Mouse (Mus musculus) cerebellum, postnatal 10 days (tissue): ENCODE data around the gene Sin3a.

Experiments
- DNase-seq, 2 experiments: peaks; one replicate each; pipeline ENCODE4 v3.0.0; 2021; ENCODE audit warnings: mixed read lengths in 2 of 2

Gene Sin3a

DNA sequence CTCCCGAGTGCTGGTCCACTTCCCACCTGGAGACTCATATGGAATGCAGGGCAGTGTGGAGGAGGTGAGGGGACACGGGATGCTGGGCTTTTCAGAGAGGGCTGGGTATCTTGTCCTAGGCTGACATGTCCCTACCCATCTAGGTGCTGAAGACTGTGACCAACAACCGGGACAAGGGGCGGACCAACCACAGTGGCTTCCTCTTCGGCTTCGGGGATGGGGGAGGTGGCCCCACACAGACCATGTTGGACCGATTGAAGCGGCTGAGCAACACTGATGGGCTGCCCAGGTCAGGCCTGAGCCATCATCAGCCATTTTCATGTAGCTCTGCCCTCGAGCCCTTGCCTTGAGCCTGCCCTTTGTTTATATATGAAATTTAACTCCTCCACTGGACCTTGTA is 65.9 kb downstream of the Sin3a start:
- no peak for DNase-seq

DNA sequence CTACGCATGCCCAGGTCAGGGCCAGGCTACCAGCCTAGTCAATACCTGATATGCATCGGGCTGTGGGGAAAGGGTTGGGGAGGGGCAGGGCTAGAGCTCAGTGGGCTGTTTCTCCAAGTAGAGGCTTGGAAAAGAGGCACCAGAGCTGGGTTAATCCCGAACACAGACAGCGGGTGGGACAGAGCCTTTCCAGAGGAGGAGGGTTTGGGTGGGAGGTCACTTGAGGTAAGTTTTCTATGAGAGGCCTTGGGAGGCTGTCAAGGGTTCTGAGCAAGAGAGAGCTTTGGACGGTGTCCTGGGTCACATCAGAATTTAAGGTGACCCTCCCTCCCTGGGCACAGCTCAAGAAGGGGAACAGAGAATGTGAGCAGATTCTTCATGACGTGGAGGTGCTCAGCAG is 66.7 kb downstream of the Sin3a start:
- no peak for DNase-seq

DNA sequence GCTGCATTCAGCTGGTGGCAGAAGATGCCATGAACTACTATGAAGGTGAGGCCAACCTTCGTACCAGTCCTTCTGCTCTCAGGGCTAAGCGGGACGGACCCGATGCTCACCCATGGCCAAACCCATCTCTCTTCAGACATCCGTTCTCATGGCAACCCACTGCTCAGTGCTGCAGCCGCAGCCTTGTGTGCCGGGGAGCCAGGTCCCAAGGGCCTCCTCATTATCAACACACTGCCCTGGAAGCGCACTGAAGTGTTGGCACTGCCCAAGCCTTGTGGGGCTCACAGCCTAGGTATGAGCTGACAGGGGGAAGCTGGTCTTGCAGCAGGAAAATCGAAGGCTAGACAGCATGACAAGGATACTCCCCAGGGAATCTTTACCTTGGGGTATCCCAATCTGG is 67.3 kb downstream of the Sin3a start:
- DNase-seq = no peak

DNA sequence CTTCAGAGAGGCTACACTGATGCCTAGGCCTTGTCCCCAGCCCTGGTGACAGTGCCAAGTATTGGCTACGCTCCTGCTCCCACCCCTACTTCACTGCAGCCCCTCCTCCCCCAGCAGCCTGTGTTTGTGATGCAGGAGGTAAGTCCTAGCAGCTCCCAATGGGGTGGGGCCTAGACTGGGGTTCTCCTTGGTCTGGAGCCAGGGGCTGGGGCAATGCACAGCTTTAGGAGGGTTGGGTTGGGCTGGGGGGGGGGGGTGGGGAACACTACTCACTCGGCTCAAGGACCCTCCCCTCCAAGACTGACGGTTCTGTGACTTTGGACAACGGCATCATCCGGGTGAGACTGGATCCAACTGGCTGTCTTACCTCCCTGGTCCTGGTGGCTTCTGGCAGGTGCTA is 67.7 kb downstream of the Sin3a start:
- DNase-seq = no peak

DNA sequence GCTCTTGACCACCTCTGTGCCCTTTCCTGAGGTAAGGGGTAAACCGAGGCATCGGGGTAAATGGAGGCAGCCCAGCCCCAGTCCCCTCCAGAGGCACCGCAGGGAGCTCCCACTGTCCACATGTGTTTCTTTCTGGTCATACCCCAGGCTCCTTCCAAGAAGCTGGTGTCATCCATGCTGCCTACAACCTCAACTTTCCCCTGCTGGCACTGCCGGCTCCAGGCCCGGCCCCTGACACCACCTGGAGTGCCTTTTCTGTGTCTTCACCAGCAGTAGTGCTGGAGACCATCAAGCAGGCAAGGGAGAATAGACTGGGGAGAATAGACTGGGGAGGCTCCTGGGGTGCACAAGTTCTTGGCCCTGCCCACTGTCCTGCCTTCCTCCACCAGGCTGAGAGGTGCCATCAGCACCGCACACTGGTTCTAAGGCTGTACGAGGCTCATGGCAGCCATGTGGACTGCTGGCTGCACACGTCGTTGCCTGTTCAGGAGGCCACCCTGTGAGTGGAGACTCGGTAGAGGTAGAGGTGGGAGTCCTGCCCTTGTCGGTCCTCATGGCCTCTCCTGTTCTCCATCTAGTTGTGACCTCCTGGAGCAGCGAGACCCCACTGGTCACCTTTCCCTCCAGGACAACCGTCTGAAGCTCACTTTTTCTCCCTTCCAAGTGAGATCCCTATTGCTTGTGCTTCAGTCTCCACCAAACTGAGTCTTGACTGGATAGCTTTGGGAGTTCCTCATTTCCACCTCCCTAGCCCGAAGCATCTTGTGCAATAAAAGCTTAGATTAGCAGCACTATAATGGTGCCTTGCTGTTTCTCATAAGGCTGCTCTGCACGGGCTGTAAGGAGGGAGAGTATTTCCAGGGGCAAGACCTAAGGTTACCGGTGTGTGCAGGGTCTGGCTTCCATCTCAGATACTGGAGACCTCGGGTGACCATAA is 69.8 kb downstream of the Sin3a start:
- DNase-seq = no peak

DNA sequence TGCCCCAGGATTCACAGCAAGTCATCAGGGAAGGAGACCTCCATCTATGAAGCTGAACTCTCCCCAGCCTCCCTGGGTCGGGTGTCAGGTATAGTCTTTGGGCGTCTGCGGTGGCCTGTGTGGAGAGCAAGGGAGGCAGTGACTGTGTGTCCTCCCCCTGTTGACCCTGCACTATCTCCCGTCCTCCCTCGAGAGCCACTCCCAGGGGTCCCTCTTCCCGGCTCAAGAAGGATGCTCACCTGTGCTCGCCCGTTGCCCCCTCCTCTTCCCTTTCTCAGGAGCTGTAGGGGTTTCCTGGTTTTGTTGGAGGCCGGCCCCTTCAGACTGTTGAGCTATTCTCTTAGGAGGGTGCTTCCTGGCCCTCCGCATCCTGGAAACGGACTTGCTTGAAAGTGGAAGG is 71.4 kb downstream of the Sin3a start:
- DNase-seq = no peak

DNA sequence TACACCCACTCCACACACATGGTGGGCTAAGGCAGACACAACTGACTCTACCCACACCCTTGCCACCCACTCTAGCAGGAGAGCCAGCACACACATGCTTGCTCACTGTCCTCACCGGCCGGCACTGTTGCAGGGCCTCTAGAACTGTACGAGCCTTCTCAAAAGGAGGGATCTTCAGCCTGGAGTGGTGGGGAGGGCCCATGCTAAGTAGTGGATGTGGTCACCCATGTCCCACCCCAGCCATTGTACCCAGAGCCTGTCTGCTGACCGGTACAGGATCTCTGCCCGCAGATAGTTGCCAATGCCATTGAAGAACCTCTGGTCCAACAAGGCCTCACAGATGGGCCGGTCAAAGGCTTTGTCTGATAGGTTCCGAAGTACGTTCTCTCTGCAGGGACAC is 73.0 kb downstream of the Sin3a start:
- DNase-seq = no peak

DNA sequence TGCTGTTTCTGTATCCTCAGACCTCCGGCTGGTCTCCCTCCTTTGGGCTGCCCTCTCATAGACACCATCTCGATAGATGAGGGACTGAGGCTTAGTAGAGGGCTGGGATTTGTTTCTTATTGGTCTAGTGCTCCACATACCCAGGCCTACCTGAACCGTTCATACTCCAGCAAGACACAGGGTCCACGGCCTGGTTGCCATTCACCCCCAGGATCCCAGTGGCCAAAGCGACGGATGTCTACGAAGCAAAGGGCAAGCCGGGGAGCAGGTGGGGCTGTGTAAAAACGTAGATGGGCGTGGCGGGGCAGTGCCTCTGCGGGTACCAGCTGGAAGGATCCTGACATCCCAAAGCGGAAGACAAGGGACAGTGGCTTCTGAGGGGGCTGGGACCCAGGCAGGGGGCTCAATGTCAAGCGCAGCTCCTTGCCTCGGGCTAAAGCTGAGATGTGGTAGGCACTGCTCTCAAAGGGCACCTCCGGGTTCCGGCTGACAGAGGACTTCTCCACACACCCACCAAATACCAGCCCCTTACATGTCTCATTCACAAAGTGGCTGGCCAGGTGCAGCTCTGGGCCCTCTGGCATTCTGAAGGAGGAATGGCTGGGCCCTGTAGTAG is 74.7 kb downstream of the Sin3a start:
- no peak for DNase-seq

DNA sequence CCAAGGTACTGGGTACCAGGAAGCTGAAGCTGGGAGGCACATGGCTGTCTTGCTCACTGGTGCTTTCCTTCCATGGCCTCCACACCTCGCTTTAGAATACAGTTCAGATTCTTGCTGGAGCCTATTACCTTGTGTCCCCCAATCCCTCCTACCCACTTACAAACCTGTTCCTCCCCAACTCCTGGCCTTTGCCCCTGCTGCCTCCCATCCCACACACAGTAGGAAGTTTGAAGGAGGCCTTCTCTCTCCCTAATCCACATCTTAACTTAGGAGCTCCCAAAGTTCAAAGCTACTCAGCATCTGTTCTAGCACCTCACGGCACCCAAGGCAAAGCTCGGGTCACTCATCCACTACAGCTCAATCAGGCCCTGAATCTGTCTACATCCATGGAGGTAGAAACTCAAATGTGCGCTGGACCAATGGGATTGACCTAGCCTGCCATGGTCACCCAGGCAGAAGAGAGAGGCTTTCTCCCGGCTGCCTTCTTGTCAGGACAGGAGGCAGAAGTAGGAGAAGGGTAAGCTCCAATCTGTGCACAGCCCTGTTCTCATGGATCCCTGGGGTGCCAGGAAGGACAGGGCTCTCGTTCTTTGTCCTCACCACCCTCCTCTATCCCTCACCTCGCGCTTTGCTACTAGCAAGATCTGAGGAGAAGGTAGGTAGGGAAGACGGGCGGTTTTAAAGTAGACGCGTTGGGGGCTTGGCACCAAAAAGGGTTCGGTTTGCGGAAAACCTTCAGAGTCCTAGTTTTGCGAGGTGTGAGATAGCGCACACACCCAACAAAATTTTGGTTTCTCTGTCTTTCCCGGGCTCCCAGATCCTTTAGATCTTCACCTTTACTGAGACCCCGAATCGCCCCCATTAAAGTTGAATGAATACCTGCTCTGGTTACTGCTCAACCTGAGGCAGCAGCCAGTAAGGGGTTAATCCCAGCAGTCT is 75.6 kb downstream of the Sin3a start:
- peak; percentile 60 to 73 for DNase-seq

DNA sequence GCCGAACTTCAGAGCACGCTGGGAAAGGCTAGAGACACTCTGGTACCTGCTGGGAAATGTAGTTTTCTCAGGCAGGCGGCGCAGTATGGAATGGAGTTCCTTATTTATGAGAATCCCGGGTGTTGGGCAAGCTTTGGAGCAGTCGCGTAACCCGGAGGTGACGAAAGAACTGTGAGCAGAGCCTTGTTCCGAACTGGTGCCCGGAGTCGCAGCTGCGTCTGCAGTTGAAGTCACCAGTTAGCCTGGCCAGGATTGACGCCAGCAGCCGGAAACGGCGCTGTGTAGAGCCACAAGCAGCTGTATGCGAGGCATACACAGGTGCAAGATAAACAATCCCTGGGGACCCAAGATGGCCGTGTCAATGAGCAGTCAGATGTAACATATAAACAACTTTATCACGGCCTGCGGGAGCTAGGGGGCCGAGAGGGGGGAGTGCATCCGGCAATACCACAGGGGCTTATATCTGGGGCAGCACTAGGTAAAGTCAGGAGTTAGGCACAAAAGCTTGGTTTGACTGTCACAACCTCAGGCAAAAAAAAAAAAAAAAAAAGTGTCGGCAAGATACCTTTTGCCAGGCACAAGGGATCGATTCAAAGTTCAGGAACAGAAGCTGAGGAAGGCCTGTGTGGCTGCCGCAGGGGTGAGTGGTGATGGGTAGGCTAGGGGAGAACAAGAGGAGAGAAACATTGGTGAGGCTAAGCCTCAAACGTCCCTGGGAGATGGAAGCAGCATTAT is 76.5 kb downstream of the Sin3a start, which contains the start of gene Neil1:
Gene Neil1 (minus strand): TSS at position 162 of the 735 bp plus-strand sequence.
- peak; percentile 89 to 91 for DNase-seq

DNA sequence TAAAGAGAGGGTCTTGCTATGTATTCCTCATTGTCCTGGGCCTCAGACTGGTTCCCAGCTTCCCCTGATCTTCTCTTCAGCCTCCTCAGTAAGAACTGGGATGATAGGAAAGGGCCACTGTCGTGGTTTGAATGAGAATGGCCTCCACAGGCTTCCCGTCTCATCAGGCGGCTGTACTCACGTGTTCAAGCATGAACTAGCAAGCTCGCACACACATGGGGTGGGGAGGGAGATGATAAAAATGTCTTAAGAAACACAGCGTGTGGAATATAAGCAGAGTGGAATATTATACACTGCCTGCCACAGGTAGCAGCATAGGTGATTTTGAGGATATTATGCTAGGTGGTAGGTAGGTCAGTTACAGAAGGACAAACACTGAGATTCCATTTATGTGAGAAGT is 77.2 kb downstream of the Sin3a start:
- DNase-seq = no peak

DNA sequence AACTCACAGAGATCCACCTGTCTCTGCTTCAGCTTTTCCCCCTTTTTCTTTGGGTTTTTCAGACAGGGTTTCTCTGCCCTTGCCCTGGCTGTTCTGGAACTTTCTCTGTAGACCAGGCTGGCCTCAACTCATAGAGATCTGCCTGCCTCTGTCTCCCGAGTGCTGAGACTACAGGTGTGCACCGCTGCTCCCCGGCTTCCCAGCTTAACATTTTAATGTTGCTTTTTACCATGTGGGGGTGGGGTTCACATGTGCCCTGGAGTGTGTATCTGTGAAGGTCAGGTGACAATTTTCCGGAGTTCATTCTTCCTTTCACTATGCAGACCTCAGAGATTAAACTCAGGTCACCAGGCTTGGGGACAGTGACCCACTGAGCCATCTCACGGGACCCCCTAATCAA is 78.4 kb downstream of the Sin3a start:
- DNase-seq = no peak

DNA sequence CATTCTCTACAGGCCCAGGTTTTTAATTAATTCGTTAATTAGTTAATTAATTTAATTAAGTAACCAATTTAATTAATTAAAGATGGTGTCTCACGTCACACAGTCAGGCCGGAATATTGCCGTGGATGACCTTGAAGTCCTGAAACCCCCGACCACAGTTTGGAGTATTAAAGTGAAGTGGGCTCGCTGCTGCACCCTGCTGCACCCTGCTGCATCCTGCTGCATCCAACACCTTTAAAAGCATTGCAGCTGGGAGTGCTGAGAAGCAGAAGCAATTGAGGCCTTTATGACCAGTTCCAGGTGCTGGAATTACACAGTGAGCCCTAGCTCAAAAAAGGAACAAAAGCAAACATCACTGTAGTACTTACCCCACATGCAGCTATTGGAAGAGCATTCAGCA is 80.5 kb downstream of the Sin3a start:
- DNase-seq = no peak

DNA sequence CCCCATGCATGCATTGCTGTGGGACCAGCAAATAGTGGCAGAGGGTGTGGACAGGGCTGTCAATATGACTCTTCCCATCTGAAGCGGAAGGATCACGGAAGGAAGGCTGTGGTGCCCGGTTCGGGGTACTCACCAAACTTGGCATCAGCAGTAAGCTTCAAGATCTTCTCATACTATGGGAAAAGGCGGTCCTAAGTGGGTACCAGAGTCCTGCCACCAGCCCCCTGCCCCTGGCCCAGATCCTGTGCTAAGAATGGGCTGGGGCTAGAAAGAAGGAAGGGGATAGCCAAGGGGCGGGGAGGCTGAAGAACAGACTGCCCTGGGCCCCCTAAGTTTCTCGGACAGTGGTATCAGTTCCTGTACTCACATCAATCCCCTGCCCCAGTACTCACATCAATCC is 84.5 kb downstream of the Sin3a start:
- DNase-seq = no peak

DNA sequence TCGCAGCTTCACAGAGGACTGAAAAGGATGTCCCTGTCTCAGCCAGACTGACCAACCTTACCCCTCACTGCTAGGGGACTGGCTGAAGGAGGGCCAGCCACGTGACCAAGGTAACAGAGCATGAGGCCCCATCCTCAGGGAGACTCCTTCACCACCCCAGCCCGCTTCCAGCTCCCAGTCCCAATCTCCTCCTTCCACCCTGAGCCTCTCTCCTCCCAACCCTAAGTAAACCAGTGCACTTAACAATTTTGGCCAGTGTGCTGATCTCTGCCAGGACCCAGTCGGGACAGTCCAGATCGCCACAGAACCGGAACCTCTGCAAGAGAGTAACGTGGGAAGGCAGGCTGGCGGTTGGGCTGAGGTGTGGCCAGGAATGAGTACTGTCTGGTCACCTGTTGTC is 85.0 kb downstream of the Sin3a start:
- DNase-seq = no peak

DNA sequence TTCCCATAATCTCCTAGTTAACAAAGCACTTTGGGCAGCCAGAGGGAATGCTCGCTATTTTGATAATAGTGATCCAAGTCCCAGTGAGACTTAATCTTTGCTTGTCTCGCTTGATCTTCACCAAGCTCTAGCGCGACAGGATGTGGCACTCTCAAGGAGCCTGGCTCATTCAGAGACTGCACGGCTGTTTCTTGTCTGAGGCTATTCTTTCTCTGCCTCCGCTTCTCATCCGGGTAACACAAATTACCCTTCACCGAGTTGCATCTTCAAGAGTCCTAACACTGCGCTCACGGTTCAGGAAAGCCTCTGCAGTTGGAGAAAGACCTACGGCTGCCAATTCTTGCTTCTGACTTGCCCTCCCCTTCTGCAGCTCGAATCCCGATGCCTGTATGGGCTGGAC is 85.7 kb downstream of the Sin3a start:
- DNase-seq = no peak

DNA sequence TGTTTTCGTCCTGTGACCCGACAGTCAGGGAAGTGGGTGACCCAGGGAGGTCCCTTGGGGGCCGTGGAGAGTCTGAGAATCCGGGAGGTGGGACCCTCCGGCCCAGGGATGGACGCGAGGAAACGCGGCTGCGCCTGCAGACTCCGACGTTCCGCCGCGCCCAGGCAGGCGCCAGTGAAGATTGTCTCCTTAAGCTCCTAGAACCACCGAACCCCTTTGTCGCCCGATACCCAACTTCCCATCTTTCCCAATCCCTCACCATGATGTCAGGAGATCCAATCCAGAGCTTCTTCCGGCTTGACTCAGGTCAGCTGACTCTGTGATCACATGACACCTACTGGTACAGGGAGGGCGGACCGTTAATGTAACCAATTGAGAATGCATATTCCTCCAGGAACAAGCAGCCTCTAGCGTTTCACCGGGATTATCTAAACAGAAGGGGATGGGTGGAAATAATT is 86.2 kb downstream of the Sin3a start, which contains the start of gene Commd4:
Gene Commd4 (minus strand): TSS at position 319 of the 458 bp plus-strand sequence.
- peak; percentile 97 to 98 for DNase-seq

DNA sequence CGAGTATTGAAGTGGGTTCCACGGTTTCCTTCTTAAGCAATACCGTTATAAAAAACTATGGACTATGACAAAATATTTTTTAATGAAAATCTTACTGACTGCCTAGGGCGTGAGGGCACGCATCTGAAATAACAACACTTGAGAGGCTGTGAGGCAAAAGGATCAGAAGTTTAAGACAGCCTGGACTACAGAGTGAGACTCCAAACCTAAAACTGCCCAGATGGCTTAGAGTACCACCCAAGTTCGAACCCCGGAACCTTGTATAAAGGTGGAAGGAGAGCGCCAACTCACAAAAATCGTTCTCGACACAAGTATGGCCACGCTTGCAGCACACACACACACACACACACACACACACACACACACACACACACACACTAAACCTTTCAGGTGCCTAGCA is 86.7 kb downstream of the Sin3a start:
- no peak for DNase-seq

DNA sequence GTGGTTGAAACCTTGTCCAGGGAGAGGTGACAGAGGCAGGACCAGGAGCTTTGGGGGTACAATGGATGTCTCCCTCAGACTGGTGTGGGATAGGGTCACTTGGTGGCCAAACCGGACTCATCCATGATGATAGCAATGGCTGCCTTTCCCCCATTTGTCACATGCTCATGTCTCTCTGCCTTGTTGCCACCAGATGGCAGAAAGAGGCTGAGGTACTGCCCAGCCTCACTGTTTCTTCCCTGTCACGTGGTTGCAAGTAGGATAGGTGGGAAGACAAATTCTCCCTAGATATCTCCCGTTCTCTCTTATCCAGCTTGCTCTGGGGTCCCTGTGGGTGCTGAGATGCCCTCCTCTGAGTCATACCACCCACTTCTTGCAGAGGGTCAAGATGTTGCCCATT is 90.7 kb downstream of the Sin3a start:
- peak; percentile 43 to 57 for DNase-seq

DNA sequence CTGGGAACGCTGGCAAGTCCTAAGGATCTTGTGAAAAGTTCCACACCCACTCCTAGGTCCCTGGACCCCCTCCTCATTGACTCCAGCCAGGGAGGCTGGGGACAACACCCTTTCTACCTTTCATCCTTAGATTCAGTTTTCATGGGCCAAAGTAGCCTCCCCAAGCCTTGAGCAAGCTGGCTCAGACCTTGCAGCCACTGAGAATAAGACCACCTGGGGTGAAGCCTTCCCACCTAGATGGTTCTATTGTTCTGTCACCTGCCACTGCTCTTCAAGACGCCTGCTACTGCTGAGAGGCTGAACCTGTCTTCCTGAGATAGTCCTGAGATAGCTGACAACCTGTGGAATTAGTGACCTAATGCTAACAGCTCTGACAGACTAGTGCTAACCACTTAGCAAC is 91.3 kb downstream of the Sin3a start:
- no peak for DNase-seq

DNA sequence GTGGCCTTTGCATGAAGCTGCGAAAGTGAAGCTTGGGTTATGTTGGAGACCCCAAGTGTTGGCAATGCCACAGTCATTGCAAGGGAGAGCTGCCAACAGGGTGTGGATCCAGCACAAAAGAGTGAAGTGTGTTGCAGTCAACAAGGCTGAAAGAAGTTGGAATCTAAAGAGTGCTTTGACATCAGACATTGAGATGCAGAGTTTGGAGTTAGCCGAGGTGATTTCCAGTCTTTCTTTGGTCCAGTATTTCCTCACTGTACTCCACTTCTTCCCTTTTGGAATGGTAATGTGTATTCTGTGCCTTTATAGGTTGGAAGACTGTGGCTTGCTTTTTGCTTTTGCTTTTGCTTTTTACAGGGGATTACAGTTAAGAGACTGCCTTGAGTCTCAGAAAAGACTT is 94.3 kb downstream of the Sin3a start:
- no peak for DNase-seq

DNA sequence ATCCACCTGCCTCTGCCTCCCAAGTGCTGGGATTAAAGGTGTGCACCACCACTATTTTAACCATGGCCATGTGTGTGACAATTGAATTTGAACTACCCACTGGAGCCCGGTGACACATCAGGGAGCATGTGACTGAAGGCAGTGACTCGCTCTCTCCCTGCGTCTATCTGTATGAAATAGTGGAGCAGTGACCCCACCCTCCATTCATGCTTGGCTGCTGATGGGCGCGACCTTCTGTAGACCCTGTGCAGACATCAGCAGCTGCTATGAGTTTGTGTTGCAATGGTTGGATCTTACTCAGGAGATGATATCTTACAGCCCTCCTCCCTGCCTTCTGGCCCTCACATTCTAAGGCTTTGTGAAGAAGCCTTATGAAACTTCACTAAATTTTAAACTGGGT is 96.6 kb downstream of the Sin3a start:
- DNase-seq = no peak
